Mouse (Mus musculus): ENCODE measurements around the gene Sec61b.

Sec61b gene

GRCm38 (mm10) chr4:47491243-47491642 lies 16.8 kb downstream of the Sec61b start:
- DNase-seq (ENCODE audit: low spot score): no peak

DNA sequence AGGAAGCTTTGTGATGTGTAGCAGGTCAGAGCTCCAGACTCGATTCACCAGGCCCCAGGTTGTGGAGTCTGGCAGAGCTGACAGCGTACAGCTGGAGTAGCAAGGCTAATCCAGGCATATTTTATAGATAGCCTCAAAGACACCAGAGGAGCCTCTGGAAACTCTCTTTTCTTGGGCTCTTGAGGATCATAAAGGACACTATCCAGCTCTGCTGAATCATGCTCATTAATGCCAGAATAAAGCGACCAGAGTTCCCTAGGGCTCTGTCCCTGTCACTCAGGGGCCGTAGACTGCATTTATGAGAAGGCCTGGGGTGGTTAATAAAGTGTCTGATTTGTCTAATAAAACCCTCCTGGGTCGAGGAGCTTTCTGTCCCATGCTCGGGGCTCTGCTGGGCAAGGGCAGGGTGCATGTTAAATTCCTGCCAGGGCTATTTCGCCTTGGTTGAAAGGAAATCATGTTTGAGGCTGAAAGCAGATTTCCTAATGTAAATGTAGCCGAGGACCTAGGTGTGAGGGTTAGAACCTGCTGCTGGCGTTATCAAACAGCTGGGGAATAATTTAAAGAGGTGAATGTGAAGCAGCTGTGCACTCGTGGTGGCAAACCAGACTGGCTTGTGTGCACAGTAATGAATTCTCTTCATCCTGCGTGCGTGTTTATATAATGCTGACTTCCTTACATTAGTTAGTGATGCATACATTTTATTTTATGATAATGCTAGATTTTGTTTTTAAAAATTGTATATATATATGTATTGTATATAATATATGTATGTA lies 18.0 kb downstream of the Sec61b start:
- no peak for DNase-seq (ENCODE audit: low spot score)

DNA sequence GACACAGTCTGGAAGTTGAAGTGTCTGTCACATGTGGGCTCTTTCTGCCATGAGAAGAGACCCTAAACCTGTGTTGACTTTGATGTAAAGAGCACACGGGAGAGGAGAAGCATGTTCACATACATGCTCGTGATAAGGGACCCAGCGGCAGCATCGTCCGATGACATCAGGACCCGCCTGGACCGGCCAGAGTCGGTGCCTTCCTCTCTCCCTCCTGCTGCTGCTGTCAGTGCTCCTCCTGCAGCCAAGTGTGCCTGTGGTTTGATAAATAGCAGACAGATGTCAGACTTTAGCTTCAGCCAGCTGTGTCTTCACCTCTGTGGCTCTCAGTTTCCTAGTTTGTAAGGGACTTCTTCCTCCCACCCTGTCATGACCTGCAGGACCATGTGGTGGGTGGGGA lies 19.0 kb downstream of the Sec61b start:
- DNase-seq (ENCODE audit: low spot score): no peak

- no peak for DNase-seq (ENCODE audit: low spot score)
These were observed 19.7 kb downstream of the Sec61b start for GRCm38 (mm10) chr4:47494137-47494536.

GRCm38 (mm10) chr4:47494686-47495085 lies 20.2 kb downstream of the Sec61b start:
- no peak for DNase-seq (ENCODE audit: low spot score)

DNA sequence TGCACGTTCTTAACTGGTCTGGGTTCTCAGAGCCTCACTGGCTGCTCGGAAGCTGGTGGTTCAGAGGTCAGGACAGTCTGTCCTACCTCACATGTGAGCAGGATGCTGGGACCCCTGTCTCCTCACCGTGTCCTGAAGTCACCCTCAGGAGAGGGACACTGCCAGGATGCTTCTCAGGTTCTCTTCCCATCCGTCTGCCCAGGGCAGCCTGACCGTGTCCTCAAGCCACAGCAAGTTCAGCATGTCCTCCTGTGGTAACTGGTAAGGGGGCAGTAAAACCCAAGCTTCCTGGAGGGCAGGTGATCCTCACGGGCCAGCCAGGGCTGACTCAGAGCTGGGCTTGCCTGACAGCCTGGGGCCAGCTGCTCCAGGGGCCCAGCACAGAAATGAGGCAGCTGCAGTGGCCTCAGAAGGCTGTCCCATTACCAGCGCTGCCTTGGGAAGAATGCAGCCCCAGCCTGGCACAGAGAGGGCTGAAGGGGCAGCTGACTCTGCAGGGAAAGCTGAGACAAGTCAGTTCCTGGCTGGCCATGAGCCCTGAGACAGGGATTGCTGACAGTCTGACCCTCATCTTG lies 23.4 kb downstream of the Sec61b start:
- no peak for DNase-seq (ENCODE audit: low spot score)

DNA sequence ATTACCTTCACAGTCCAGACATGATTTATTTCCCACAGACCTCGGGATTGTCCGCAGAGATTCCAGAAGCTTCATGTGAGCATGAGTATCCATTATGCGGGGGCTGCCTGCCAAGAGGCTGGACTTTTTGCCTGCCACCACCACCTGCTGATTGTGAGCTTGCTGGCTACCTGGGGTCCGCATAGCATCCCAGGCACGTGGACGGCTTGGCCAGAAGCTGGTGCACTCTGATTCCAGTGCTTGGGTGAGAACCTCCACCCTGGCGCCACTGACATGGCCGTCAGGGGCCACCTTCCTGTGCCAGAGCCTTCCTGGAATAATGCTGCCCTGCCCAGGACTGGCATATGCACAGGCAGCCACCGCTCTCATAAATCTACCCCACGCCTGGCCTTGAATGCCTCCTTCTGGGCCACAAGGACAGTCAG lies 24.7 kb downstream of the Sec61b start:
- DNase-seq (ENCODE audit: low spot score): no peak

- no peak for DNase-seq (ENCODE audit: low spot score)
These were observed 28.1 kb downstream of the Sec61b start for GRCm38 (mm10) chr4:47502546-47502971.

- DNase-seq (ENCODE audit: low spot score): no peak
These were observed 28.6 kb downstream of the Sec61b start for GRCm38 (mm10) chr4:47503045-47503444.

GRCm38 (mm10) chr4:47504841-47505517 lies 30.5 kb downstream of the Sec61b start:
- DNase-seq (ENCODE audit: low spot score): no peak

DNA sequence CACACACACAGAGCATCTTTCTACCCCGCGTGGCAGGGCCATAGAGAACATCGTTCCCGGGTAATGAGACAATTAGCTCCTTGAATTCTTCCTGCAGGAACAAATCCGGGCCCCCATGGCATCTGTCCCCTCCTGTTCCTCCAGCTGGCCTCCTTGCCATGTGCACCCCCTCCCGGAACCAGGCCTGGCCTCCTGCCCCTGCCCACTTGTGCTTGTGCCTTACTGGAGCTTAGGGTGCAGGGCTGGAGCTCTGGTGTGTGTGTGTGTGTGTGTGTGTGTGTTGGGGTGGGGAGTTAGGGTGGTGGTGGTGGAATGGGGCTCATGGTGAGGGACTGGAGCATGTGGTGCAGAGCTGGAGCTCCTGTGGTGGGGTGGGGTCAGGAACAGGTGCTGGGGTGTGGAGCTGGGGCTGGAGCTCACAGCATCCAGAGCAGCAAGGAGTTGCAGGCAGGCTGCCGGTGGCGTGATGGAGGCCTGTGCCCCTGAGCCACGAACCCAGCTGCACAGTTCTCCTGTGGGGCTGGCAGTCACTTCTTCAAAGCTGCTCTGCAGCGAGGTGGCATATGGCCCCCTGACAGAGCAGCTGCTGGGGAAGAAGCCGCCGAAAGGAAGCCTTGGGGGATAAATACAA lies 44.2 kb downstream of the Sec61b start:
- no peak for DNase-seq (ENCODE audit: low spot score)

DNA sequence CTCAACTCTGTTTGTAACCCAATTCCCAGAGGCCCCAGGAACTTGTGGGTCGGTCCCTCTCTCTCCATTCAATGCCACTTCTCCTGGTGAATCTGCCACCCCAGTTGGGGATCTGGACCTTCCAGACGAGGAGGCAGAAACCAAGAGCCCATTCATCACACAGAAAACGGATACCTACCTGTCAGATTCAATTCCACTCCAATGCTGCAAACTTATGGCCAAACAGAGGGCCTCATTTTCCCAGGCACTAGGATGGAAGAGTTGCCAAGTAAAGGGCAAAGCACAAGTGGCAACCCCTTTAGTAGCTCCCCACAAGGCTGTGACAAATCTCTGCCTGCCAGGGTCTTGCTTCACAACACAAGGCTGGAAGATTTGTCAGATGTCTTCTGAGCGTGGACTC lies 45.6 kb downstream of the Sec61b start:
- no peak for DNase-seq (ENCODE audit: low spot score)

GRCm38 (mm10) chr4:47521884-47522605 lies 47.6 kb downstream of the Sec61b start:
- DNase-seq (ENCODE audit: low spot score): no peak

- no peak for DNase-seq (ENCODE audit: low spot score)
These were observed 55.4 kb downstream of the Sec61b start for GRCm38 (mm10) chr4:47529866-47530265.
